8 mouse cellular contexts compared by ENCODE assay signal in genomic region chr3:65391784-65392420, GRCm38 (mm10). TPM values are rescaled to one million over a fixed set of nuclear protein-coding genes. Genes with fewer than 3 reads are reported as not detected.
DNase-seq lines count a peak whose midpoint lies in the region; ATAC-seq and TF ChIP-seq lines count a peak whose summit lies in the region.

No protein-coding gene starts in this region.

- DNase-seq in adrenal gland, postnatal 4 days (ENCODE audit: low spot score in 2 of 2), result peak; percentile 4 to 9
- DNase-seq in adrenal gland, adult 2 months, result no peak
- no peak for DNase-seq in testis, postnatal 10 days (ENCODE audit: low spot score)
- peak; percentile 27 for DNase-seq in kidney, postnatal 14 days
- DNase-seq in yolk sac, embryonic 10.5 days (ENCODE audit: low spot score), result peak; percentile 59

- H3K9ac ChIP-seq in forebrain, embryonic 15.5 days (replicated peaks), result peak overlapping the region; percentile 89

- no peaks in the 10 kb centered on the region for H3K9me3 ChIP-seq in forebrain, embryonic 15.5 days

- TF ChIP-seq CTCF in testis, adult 2 months (IDR thresholded peaks at IDR 0.05; ENCODE audit: control insufficient read depth, insufficient read depth, insufficient replicate concordance, low read depth, low read length), result no peak

- peaks cover 2% of the 10 kb centered on the region for H3K36me3 ChIP-seq in testis, adult 2 months (ENCODE audit: control insufficient read depth, insufficient read depth, low read length)
- peaks cover 24% of the 10 kb centered on the region for H3K36me3 ChIP-seq in forebrain, embryonic 15.5 days

- peak overlapping the region; percentile 78 for H3K27ac ChIP-seq in testis, adult 2 months (ENCODE audit: control insufficient read depth, insufficient read depth, low read depth, low read length)
- H3K27ac ChIP-seq in forebrain, embryonic 15.5 days (replicated peaks), result peak overlapping the region; percentile 84

- H3K27me3 ChIP-seq in testis, adult 2 months (ENCODE audit: control insufficient read depth, insufficient read depth, low read length), result no peaks in the 10 kb centered on the region
- H3K27me3 ChIP-seq in forebrain, embryonic 15.5 days, result no peaks in the 10 kb centered on the region

- under 1% methylated on average over 37 of the region's 37 CpGs for WGBS in forebrain, embryonic 15.5 days

- H3K4me3 ChIP-seq in testis, adult 2 months (ENCODE audit: control insufficient read depth, low read depth, low read length), result peak overlapping the region; percentile 94
- peak overlapping the region; percentile 73 for H3K4me3 ChIP-seq in forebrain, embryonic 15.5 days

- H3K4me2 ChIP-seq in forebrain, embryonic 15.5 days (replicated peaks), result peak overlapping the region; percentile 74

- ATAC-seq in forebrain, embryonic 15.5 days (replicated peaks), result peak; percentile 67
- peak; percentile 40 for ATAC-seq in megakaryocyte progenitor cell, adult 5-6 weeks (replicated peaks; ENCODE audit: poor library complexity)

- TF ChIP-seq POLR2A in testis, adult 2 months (IDR thresholded peaks at IDR 0.05; ENCODE audit: control insufficient read depth, low read depth, low read length), result no peak

- H3K4me1 ChIP-seq in testis, adult 2 months (ENCODE audit: control insufficient read depth, insufficient read depth, low read length), result peaks cover 12% of the 10 kb centered on the region
- H3K4me1 ChIP-seq in forebrain, embryonic 15.5 days, result peaks cover 13% of the 10 kb centered on the region

RNA-seq across cellular contexts. Expression of gene Ssr3, which starts 0.5 kb away (rescaled TPM):
- total RNA-seq in adrenal gland, postnatal 4 days (2021), result 100 to 1,000 TPM; 221 to 230 TPM
- 100 to 1,000 TPM; 169 to 179 TPM for total RNA-seq in adrenal gland, adult 2 months (2021)
- 30.4 and 38.5 TPM in 2 replicates for polyA plus RNA-seq in adrenal gland, adult 2 months (2012; rRNA removed)
- 14.4 and 19.1 TPM in 2 replicates for polyA plus RNA-seq in testis, adult 2 months (2012; rRNA removed)
- 157 and 162 TPM in 2 replicates for polyA plus RNA-seq in forebrain, embryonic 15.5 days (2015; fragmentation: Nextera tagmentation; extraction: Ambion mirVana)
- 436 and 450 TPM in 2 replicates for total RNA-seq in megakaryocyte progenitor cell, adult 5-6 weeks (2015)
- total RNA-seq in megakaryocyte progenitor cell, adult 5-6 weeks (2017), result 368 and 395 TPM in 2 replicates

Comparison
In these comparisons a context has a peak if more than half of its experiments do, and no peak if none do; other contexts are left out.
1. DNase-seq: peak in adrenal gland, postnatal 4 days (2 of 2), kidney, postnatal 14 days (single experiment) and yolk sac, embryonic 10.5 days (single experiment); none in adrenal gland, adult 2 months (single experiment) and testis, postnatal 10 days (single experiment).